8 mouse cellular contexts compared by ENCODE assay signal in genomic region chr4:53121516-53122227, GRCm38 (mm10). TPM values are rescaled to one million over a fixed set of nuclear protein-coding genes. Genes with fewer than 3 reads are reported as not detected.
DNase-seq lines count a peak whose midpoint lies in the region.

No protein-coding gene starts in this region.

- H3K9me3 ChIP-seq in heart, embryonic 10.5 days, result peaks cover 5% of the 10 kb centered on the region
- H3K9me3 ChIP-seq in midbrain, embryonic 10.5 days (replicated peaks), result peaks cover 4% of the 10 kb centered on the region; the same call in 1 of the 2 replicates

- DNase-seq in heart, adult 11 months, result peak; percentile 98
- DNase-seq in heart, embryonic 10.5 days (ENCODE audit: low spot score), result no peak
- peak; percentile 88 for DNase-seq in 3T3-L1 (ENCODE audit: low read depth, low spot score)
- DNase-seq in adrenal gland, postnatal 25 days, result peak; percentile 47
- DNase-seq in kidney, postnatal 10 days, result peak; percentile 54
- DNase-seq in frontal cortex, postnatal 36 days (ENCODE audit: low spot score in 2 of 2), result no peak
- DNase-seq in midbrain, embryonic 10.5 days (ENCODE audit: low spot score), result no peak

- no peak overlapping the region for H3K27ac ChIP-seq in heart, embryonic 10.5 days
- peak overlapping the region; percentile 95 for H3K27ac ChIP-seq in macrophage
- H3K27ac ChIP-seq in midbrain, embryonic 10.5 days (replicated peaks), result no peak overlapping the region

- no peak overlapping the region for H3K4me3 ChIP-seq in heart, embryonic 10.5 days
- H3K4me3 ChIP-seq in macrophage (ENCODE audit: inconsistent target), result no peak overlapping the region
- H3K4me3 ChIP-seq in midbrain, embryonic 10.5 days, result no peak overlapping the region

- WGBS in heart, embryonic 10.5 days, result 62% methylated on average over 7 of the region's 7 CpGs
- 38% methylated on average over 5 of the region's 7 CpGs for WGBS in macrophage (ENCODE audit: missing documents)
- 70% methylated on average over 7 of the region's 7 CpGs for WGBS in midbrain, embryonic 10.5 days

- peaks cover 7% of the 10 kb centered on the region for H3K36me3 ChIP-seq in heart, embryonic 10.5 days
- peaks cover 9% of the 10 kb centered on the region; the same call in 1 of the 2 replicates for H3K36me3 ChIP-seq in macrophage (ENCODE audit: inconsistent target)
- peaks cover 6% of the 10 kb centered on the region for H3K36me3 ChIP-seq in midbrain, embryonic 10.5 days

- peaks cover 4% of the 10 kb centered on the region; the same call in 1 of the 2 replicates for H3K4me1 ChIP-seq in heart, embryonic 10.5 days
- H3K4me1 ChIP-seq in midbrain, embryonic 10.5 days, result peaks cover 11% of the 10 kb centered on the region

- peaks cover 53% of the 10 kb centered on the region; the same call in 1 of the 2 replicates for H3K79me2 ChIP-seq in macrophage (ENCODE audit: inconsistent target)

- H3K27me3 ChIP-seq in heart, embryonic 10.5 days (ENCODE audit: insufficient read depth, poor library complexity, severe bottlenecking), result no peaks in the 10 kb centered on the region
- no peaks in the 10 kb centered on the region for H3K27me3 ChIP-seq in midbrain, embryonic 10.5 days (ENCODE audit: low read depth, poor library complexity, severe bottlenecking)

RNA-seq across cellular contexts. Expression of gene Abca1, which starts 38.0 kb away (rescaled TPM):
- 1.6 and 4.2 TPM in 2 replicates for polyA plus RNA-seq in heart, embryonic 10.5 days (2016; fragmentation: Nextera tagmentation; extraction: Ambion mirVana)
- total RNA-seq in adrenal gland, postnatal 25 days (2021), result 165 and 265 TPM in 2 replicates
- 1,000 to 10,000 TPM in 8 of 26 experiments, 100 to 1,000 TPM in 18; 205 to 2,656 (median 727) TPM for total RNA-seq in macrophage (2018; cell fraction: chromatin; rRNA removed)
- total RNA-seq in macrophage (2018; cell fraction: cytosol; rRNA removed), result 100 to 1,000 TPM; 160 to 731 (median 322) TPM
- 1,000 to 10,000 TPM in 2 of 26 experiments, 100 to 1,000 TPM in 24; 291 to 1,224 (median 585) TPM for total RNA-seq in macrophage (2018; cell fraction: nucleus; rRNA removed)
- 100 to 236 TPM (median 160 TPM) in 3 replicates for polyA plus RNA-seq in macrophage (2018)
- 2.0 and 3.1 TPM in 2 replicates for polyA plus RNA-seq in midbrain, embryonic 10.5 days (2016; fragmentation: Nextera tagmentation; extraction: Ambion mirVana)

Comparison
In these comparisons a context has a peak if more than half of its experiments do, and no peak if none do; other contexts are left out.
1. DNase-seq: peak in heart, adult 11 months (single experiment), 3T3-L1 (single experiment), adrenal gland, postnatal 25 days (single experiment) and kidney, postnatal 10 days (single experiment); none in heart, embryonic 10.5 days (single experiment), frontal cortex, postnatal 36 days (0 of 2) and midbrain, embryonic 10.5 days (single experiment).
2. RNA of gene Abca1, which starts 38.0 kb away (polyA plus RNA-seq): 100 to 236 TPM in macrophage; 1.6 to 4.2 TPM in heart, embryonic 10.5 days and 2.0 to 3.1 TPM in midbrain, embryonic 10.5 days; every median in the first group is over 10 times any median in the second.